Mouse (Mus musculus) forebrain, postnatal 0 days (tissue): ENCODE measurements around the gene Agbl5. TPM values are rescaled to one million over a fixed set of nuclear protein-coding genes. Genes with fewer than 3 reads are reported as not detected.
A peak's percentile ranks its signal among the peaks of the same experiment; 100 is the strongest.

Experiments
- ATAC-seq: fragments of 200-750 bp; cut with Nextera tagmentation; 2 replicates; pipeline ENCODE4 v1.8.0; 2017; ENCODE audit warnings: mild to moderate bottlenecking, moderate library complexity
- DNase-seq: peaks from one replicate; pipeline ENCODE4 v3.0.0-alpha.2; 2015
- H3K27ac ChIP-seq: fragments of 300-500 bp; sonication (generic); 2 replicates; pipeline ENCODE4 v1.5.1; 2014; ENCODE audit warnings: low read depth, mild to moderate bottlenecking, antibody characterized with exemption, low read length, moderate library complexity, mixed read lengths
- H3K27me3 ChIP-seq: fragments of 300-500 bp; sonication (generic); 2 replicates; pipeline ENCODE4 v1.6.1; 2014; ENCODE audit warnings: mild to moderate bottlenecking, low read length, mixed read lengths; ENCODE audit not compliant: insufficient read depth
- H3K36me3 ChIP-seq: fragments of 300-500 bp; sonication (generic); 2 replicates; pipeline ENCODE4 v1.6.1; 2014; ENCODE audit warnings: mild to moderate bottlenecking, moderate library complexity; ENCODE audit not compliant: insufficient read depth
- H3K4me1 ChIP-seq: fragments of 300-500 bp; sonication (generic); 2 replicates; pipeline ENCODE4 v1.6.1; 2014; ENCODE audit warnings: antibody characterized with exemption; ENCODE audit not compliant: insufficient read depth
- H3K4me2 ChIP-seq: fragments of 300-500 bp; sonication (generic); 2 replicates; pipeline ENCODE4 v1.6.1; 2014; ENCODE audit warnings: low read depth, mild to moderate bottlenecking, moderate library complexity
- H3K4me3 ChIP-seq: fragments of 300-500 bp; sonication (generic); 2 replicates; pipeline ENCODE4 v1.5.1; 2014; ENCODE audit warnings: low read depth, low read length, mixed read lengths
- H3K9ac ChIP-seq: fragments of 300-500 bp; sonication (generic); 2 replicates; pipeline ENCODE4 v1.6.1; 2014; ENCODE audit warnings: mild to moderate bottlenecking
- H3K9me3 ChIP-seq: fragments of 300-500 bp; sonication (generic); 2 replicates; pipeline ENCODE4 v1.6.1; 2016; ENCODE audit warnings: low read length
- CTCF ChIP-seq: sonication (generic); IDR thresholded peaks from 2 replicates; pipeline ENCODE4 v1.5.1; 2016; ENCODE audit warnings: antibody characterized with exemption, control low read depth, low read depth
- WGBS: fragments of 180-500 bp; shearing (Covaris S2); extraction: QIAGEN DNeasy Blood & Tissue Kit; methylation state at CpG from one replicate; pipeline ENCODE4 v1.1.7; 2014; 5-methylcytosine and 5-hydroxymethylcytosine counted together
- polyA plus RNA-seq: library from polyadenylated mRNA; unstranded; fragments of >200 nt; fragmentation: Nextera tagmentation; extraction: Ambion mirVana; gene quantifications from 2 replicates; pipeline ENCODE4 v1.2.1, GENCODE M21; 2015
- total RNA-seq: library from RNA; depleted of rRNA; stranded (reverse); fragments of >200 nt; gene quantifications from 2 replicates; pipeline ENCODE4 v1.2.3, GENCODE M21; 2014

Agbl5 gene
- total and polyA plus RNA-seq, 2 experiments from 2014 or later = 21.5 to 52.2 TPM

DNA sequence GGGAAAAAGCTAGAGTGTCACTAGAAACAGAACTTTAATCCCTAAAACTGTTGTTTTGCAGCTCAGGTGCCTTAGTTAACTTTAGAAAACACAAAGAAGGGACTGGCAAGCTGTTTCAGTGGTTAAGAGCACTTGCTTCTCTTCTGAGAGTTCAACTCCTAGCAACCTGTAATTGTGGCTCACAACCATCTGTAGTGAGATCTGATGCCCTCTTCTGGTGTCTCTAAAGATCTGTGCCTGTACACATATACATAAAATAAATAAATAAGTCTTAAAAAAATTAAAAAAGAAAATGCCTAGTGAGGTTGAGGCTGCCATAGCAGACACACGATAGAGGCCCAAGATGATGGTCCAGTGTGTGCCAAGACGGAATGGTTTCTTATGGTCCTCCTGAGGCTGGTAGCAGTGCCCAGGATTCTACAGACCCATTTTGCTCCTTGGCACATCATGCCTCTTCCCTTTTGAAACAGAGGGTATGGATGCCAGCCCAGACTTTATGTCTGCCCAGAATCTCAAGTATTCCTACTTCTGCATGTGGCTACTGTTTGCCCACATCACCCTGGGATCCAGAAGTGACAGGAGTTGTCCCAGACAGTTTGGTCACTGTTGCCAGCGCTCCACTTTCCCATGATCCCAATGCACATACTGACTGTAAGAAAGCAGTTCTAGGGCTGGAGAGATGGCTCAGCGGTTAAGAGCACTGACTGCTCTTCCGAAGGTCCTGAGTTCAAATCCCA lies 46.4 kb downstream of the Agbl5 start:
- no peak overlapping the region for H3K9ac ChIP-seq
- H3K4me1 ChIP-seq = no peaks in the 10 kb centered on the region
- peaks cover 8% of the 10 kb centered on the region; the same call in 1 of the 2 replicates for H3K36me3 ChIP-seq
- H3K4me2 ChIP-seq = no peak overlapping the region
- H3K27me3 ChIP-seq = no peaks in the 10 kb centered on the region
- 81% methylated on average over 5 of the region's 5 CpGs for WGBS
- H3K4me3 ChIP-seq = no peak overlapping the region
- no peak overlapping the region for H3K27ac ChIP-seq
- DNase-seq (no peak), ATAC-seq (peak; percentile 45)
- H3K9me3 ChIP-seq = no peaks in the 10 kb centered on the region
- TF ChIP-seq CTCF = peak; percentile 33; the same call in 1 of the 2 replicates

GRCm38 (mm10) chr5:30943004-30943403 lies 54.5 kb downstream of the Agbl5 start:
- Histone ChIP-seq H3K36me3 (no peaks in the 10 kb centered on the region), H3K4me3 (no peak overlapping the region), H3K9ac (no peak overlapping the region), H3K4me2 (no peak overlapping the region), H3K4me1 (no peaks in the 10 kb centered on the region), H3K27ac (no peak overlapping the region), H3K9me3 (no peaks in the 10 kb centered on the region), H3K27me3 (no peaks in the 10 kb centered on the region)
- WGBS = 98% methylated on average over 2 of the region's 2 CpGs
- DNase-seq (no peak), ATAC-seq (no peak)
- TF ChIP-seq CTCF = peak; percentile 24; the same call in 1 of the 2 replicates

GRCm38 (mm10) chr5:30944344-30944743 lies 55.9 kb downstream of the Agbl5 start:
- no peak for TF ChIP-seq CTCF
- no peaks in the 10 kb centered on the region for H3K36me3 ChIP-seq
- no peak overlapping the region for H3K27ac ChIP-seq
- no peak for DNase-seq
- WGBS = 78% methylated on average over 6 of the region's 6 CpGs
- H3K4me1 ChIP-seq = peaks cover 4% of the 10 kb centered on the region; the same call in 1 of the 2 replicates
- H3K4me3 ChIP-seq = peak overlapping the region; percentile 57; the same call in 1 of the 2 replicates
- ATAC-seq = no peak
- H3K9me3 ChIP-seq = no peaks in the 10 kb centered on the region
- no peak overlapping the region for H3K9ac ChIP-seq
- peak overlapping the region; percentile 81 for H3K4me2 ChIP-seq
- H3K27me3 ChIP-seq = no peaks in the 10 kb centered on the region

DNA sequence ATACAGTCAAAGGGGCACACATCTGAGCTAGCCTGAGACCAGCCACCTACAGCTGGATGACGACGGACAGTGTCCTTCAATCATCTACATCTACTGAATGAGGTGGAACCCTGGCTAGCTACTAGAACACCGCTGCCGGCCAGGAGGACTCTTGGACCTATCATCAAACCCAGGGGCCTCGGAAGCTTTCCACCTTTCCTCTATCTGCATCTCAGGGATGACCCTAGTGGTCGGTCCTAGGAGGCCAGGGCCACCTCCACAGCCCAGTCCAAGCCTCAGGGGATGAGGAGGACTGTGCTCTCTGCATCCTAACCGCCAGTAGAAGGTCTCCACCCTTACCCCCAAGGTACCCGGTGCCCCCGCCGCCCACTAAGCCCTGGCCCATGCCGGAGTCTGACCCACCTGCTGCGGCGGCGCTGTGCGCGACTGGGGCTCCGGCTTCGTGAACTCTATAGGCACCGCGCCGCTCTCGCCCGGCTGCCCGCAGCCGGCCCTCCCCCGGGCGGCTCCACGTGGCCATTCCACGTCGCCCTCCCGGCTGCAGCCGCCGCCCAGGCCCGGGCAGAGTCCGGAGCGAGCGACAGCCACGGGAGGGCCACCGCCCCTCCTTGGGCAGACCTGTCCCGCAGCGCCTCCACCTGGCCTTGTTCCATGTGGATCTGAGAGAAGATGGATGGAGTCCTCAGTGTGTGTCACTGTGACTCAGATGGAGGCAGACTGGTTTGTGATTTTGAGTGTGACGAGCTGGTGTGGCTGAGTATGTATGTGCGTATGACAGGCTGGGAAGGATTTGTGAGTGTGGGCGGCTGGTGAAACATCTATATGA lies 56.7 kb downstream of the Agbl5 start, which contains the start of gene Cgref1:
Gene Cgref1, minus strand, starts transcription at position 636 of the 826 bp plus-strand sequence.
- peak within 1 kb of the TSS; percentile 79 for H3K9ac ChIP-seq
- H3K9me3 ChIP-seq = no peaks in the 10 kb centered on the region
- ATAC-seq (peak; percentile 75), DNase-seq (peak; percentile 83)
- H3K36me3 ChIP-seq = no peaks in the 10 kb centered on the region
- peak within 1 kb of the TSS; percentile 81 for H3K4me2 ChIP-seq
- no peaks in the 10 kb centered on the region for H3K27me3 ChIP-seq
- 6% methylated on average over 44 of the region's 44 CpGs for WGBS
- H3K27ac ChIP-seq = peak within 1 kb of the TSS; percentile 62; the same call in 1 of the 2 replicates
- TF ChIP-seq CTCF = peak; percentile 69
- H3K4me3 ChIP-seq = peak within 1 kb of the TSS; percentile 57
- H3K4me1 ChIP-seq = peaks cover 7% of the 10 kb centered on the region; the same call in 1 of the 2 replicates

DNA sequence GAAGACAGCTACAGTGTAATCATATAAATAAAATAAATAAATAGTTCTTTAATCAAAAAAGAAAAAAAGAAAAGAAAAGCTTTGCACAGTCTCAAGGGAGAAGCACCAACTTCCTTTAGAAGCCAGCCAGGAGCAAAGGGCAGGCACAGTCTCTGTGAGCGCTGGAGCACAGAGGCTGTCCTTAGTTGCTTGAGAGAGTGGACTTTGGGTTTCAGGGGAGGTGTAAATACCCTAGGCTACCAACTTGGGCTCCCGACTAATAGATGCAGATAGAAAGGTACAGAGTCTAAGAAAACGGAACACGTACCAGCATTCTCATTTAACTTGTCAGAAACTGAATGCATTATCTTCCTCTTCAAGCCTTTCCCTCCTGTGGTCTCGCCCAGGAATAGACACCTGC lies 60.1 kb downstream of the Agbl5 start:
- no peak overlapping the region for H3K4me2 ChIP-seq
- H3K9ac ChIP-seq = no peak overlapping the region
- H3K36me3 ChIP-seq = peaks cover 20% of the 10 kb centered on the region
- H3K27me3 ChIP-seq = no peaks in the 10 kb centered on the region
- no peaks in the 10 kb centered on the region for H3K9me3 ChIP-seq
- no peak overlapping the region for H3K27ac ChIP-seq
- TF ChIP-seq CTCF = no peak
- DNase-seq (no peak), ATAC-seq (no peak)
- H3K4me3 ChIP-seq = no peak overlapping the region
- WGBS = 77% methylated on average over 5 of the region's 5 CpGs
- peaks cover 13% of the 10 kb centered on the region; the same call in 1 of the 2 replicates for H3K4me1 ChIP-seq

- ATAC-seq = peak; percentile 79
Measured at GRCm38 (mm10) chr5:30949654-30950326, 61.3 kb downstream of the Agbl5 start.

More at GRCm38 (mm10) chr5:30949654-30950326, 61.3 kb downstream of the Agbl5 start:
- Histone ChIP-seq H3K9ac (peak overlapping the region; percentile 56), H3K4me2 (peak overlapping the region; percentile 86), H3K27me3 (no peaks in the 10 kb centered on the region), H3K4me3 (peak overlapping the region; percentile 46), H3K27ac (peak overlapping the region; percentile 46), H3K4me1 (peaks cover 13% of the 10 kb centered on the region; the same call in 1 of the 2 replicates), H3K36me3 (peaks cover 32% of the 10 kb centered on the region), H3K9me3 (no peaks in the 10 kb centered on the region)
- TF ChIP-seq CTCF = peak; percentile 55
- peak; percentile 91 for DNase-seq
- under 1% methylated on average over 31 of the region's 31 CpGs for WGBS
